Mouse (Mus musculus) adipose tissue, adult 10 weeks (tissue): ENCODE results near the gene Cyba. TPM values are rescaled to one million over a fixed set of nuclear protein-coding genes. Genes with fewer than 3 reads are reported as not detected.

Experiments
- polyA plus RNA-seq: library from polyadenylated mRNA; stranded (reverse); fragments of 350-450 nt; fragmentation: Illumina TruSeq; extraction: RNeasy Lipid Tissue Mini Kit (QIAGEN cat#74804); gene quantifications from one replicate; pipeline ENCODE4 v1.2.3, GENCODE M21; 2014; ENCODE audit warnings: low read depth, low replicate concordance

The Cyba gene
- 74.7 TPM for polyA plus RNA-seq

GRCm38 (mm10) chr8:122432443-122433268 is at the start of gene Cyba:
Gene Cyba (minus strand): TSS chr8:122432930.

GRCm38 (mm10) chr8:122475580-122476320 is 43.0 kb upstream of the Cyba start, which contains the start of the genes Rnf166 and Ctu2:
Gene Rnf166 (minus strand): TSS chr8:122476064.
Gene Ctu2 (plus strand): TSS chr8:122476143.

GRCm38 (mm10) chr8:122460524-122461472 is 28.1 kb upstream of the Cyba start, which contains the start of gene Snai3:
Gene Snai3 (minus strand): TSS chr8:122460733.

GRCm38 (mm10) chr8:122443262-122444006 is 10.7 kb upstream of the Cyba start, which contains the start of gene Mvd:
Gene Mvd (minus strand): TSS chr8:122443422.

GRCm38 (mm10) chr8:122421376-122422070 is 11.2 kb downstream of the Cyba start, which contains the start of gene Il17c:
Gene Il17c (plus strand): TSS chr8:122422020.

GRCm38 (mm10) chr8:122376365-122377231 is 56.1 kb downstream of the Cyba start, which contains the start of gene Zc3h18:
Gene Zc3h18 (plus strand): TSS chr8:122376609.

Other genes with a start within 250 kb of the Cyba start
- 13.1 TPM for gene Zfpm1, start 150.8 kb downstream of the Cyba start, polyA plus RNA-seq
- not detected for gene Trhr2, start 72.2 kb downstream of the Cyba start, polyA plus RNA-seq
- 28.3 TPM for gene Zc3h18, start 56.3 kb downstream of the Cyba start, polyA plus RNA-seq
- not detected for gene Il17c, start 10.9 kb downstream of the Cyba start, polyA plus RNA-seq
- gene Mvd, start 10.5 kb upstream of the Cyba start, polyA plus RNA-seq, result 18.9 TPM
- 0.99 TPM for gene Snai3, start 27.8 kb upstream of the Cyba start, polyA plus RNA-seq
- 31.9 TPM for gene Rnf166, start 43.1 kb upstream of the Cyba start, polyA plus RNA-seq
- gene Ctu2, start 43.2 kb upstream of the Cyba start, polyA plus RNA-seq, result 14.8 TPM
- 60.3 TPM for gene Piezo1, start 118.4 kb upstream of the Cyba start, polyA plus RNA-seq
- gene Cdt1, start 135.1 kb upstream of the Cyba start, polyA plus RNA-seq, result 2.5 TPM
- gene Aprt, start 144.0 kb upstream of the Cyba start, polyA plus RNA-seq, result 31.6 TPM
- gene Galns, start 178.5 kb upstream of the Cyba start, polyA plus RNA-seq, result 16.0 TPM
- 46.1 TPM for gene Trappc2l, start 178.7 kb upstream of the Cyba start, polyA plus RNA-seq
- gene Pabpn1l, start 189.8 kb upstream of the Cyba start, polyA plus RNA-seq, result not detected